Mouse (Mus musculus): ENCODE measurements around the gene Btg4. TPM values are rescaled to one million over a fixed set of nuclear protein-coding genes. Genes with fewer than 3 reads are reported as not detected.

The Btg4 gene
- polyA plus RNA-seq, 1 experiment from 2014 or later, result not detected

DNA sequence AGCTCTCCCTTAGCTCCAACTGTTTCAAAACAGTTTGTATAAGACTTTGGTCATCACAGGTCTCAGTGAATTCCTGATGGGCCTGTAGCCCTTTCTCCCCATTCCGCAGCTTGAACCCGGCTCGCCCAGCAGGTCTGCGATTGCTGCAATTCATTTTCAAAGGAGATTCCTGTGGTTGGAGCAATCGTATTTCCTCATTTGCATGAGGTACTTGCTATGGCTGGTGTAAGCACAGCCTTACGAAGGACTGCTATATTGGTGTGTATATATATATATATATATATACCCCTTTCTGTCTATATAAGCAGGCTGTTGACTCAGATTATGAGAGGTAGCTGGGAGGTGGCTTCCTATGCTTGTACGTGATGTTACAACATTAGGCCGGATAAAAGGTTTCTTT, 28.4 kb upstream of the Btg4 start:
- 66% methylated on average over 8 of the region's 8 CpGs for WGBS
- no peak overlapping the region for H3K4me2 ChIP-seq (ENCODE audit: low read depth, severe bottlenecking)
- ATAC-seq (ENCODE audit: insufficient number of reproducible peaks, low FRiP score, low TSS enrichment, low read depth), result no peak

DNA sequence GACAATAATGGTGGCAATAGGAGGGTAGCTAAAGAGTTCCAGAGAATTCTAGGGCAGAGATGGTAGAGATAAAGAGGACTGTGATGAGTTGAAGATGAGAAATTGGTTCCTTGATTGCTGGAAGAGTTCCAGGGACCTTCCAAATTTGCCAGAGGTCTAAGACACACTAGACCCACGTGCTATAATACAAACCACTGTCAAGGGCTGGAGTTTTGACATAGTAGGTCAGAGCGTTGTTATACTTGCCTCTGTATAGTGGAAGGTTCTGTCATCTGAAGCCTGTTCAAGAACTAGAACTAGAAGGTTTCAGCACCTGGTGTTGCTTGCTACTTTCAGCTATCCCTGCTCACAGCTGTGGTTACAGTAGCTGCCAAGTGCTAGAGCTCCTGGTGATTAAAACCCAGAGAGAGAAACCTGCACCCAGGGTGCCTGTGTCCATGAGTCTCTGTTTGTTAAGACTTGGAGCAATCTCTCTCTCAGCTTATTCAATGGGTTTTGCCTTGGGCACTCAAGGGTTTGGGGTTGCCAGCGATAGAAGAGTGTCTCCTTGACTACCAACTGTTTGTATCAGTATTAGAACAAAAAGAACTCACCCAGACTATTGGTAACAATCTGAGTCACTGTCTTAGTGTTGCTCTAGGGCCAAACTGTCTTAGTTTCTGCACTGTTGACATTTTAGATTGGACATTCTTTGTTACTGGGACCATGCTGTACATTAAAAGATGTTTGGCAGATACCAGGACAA, 27.7 kb upstream of the Btg4 start:
- no peak overlapping the region for H3K9ac ChIP-seq (ENCODE audit: low read length)
- no peak overlapping the region for H3K4me2 ChIP-seq (ENCODE audit: low read depth, severe bottlenecking)
- WGBS, result 91% methylated on average over 3 of the region's 3 CpGs
- H3K9me3 ChIP-seq (ENCODE audit: control insufficient read depth, low read length), result no peaks in the 10 kb centered on the region
- no peak overlapping the region for H3K4me3 ChIP-seq (ENCODE audit: low read depth, low read length)
- no peak overlapping the region for H3K27ac ChIP-seq (replicated peaks; ENCODE audit: low read depth, low read length)
- no peaks in the 10 kb centered on the region for H3K27me3 ChIP-seq (ENCODE audit: control insufficient read depth, insufficient read depth, low read length)
- DNase-seq (ENCODE audit: low spot score) (no peak), ATAC-seq (ENCODE audit: insufficient number of reproducible peaks, low FRiP score, low TSS enrichment, low read depth) (no peak)
- H3K4me1 ChIP-seq (ENCODE audit: control insufficient read depth, insufficient read depth, low read length), result no peaks in the 10 kb centered on the region
- H3K36me3 ChIP-seq (ENCODE audit: control insufficient read depth, insufficient read depth, low read length), result no peaks in the 10 kb centered on the region

More for the DNA sequence above, 28.4 kb upstream of the Btg4 start:
- no peaks in the 10 kb centered on the region for H3K27me3 ChIP-seq (ENCODE audit: control insufficient read depth, insufficient read depth, low read length)
- no peak overlapping the region for H3K9ac ChIP-seq (ENCODE audit: low read length)
- H3K4me1 ChIP-seq (ENCODE audit: control insufficient read depth, insufficient read depth, low read length), result no peaks in the 10 kb centered on the region
- no peak overlapping the region for H3K27ac ChIP-seq (replicated peaks; ENCODE audit: low read depth, low read length)
- H3K9me3 ChIP-seq (ENCODE audit: control insufficient read depth, low read length), result no peaks in the 10 kb centered on the region
- no peak for DNase-seq (ENCODE audit: low spot score)
- no peaks in the 10 kb centered on the region for H3K36me3 ChIP-seq (ENCODE audit: control insufficient read depth, insufficient read depth, low read length)
- H3K4me3 ChIP-seq (ENCODE audit: low read depth, low read length), result no peak overlapping the region

DNA sequence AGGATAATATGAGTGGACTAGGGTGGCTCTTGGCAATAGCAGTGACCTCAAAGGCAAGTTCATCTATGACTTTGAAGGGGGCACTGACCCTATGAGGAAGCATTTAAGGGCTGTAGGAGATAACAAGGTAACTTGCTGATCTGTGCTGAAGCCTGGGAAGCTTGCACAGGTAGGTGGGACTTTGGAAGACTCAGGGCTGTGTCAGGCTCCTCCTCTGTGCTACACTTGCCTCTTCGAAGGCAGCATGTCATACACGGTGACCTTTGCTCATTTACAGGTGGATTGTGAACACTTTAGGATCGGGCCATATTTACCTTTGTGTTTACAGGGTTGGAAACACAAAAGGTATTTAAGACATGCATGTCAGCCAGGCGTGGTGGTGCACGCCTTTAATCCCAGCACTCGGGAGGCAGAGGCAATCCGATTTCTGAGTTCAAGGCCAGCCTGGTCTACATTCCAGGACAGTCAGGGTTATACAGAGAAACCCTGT, 19.2 kb upstream of the Btg4 start:
- H3K4me3 ChIP-seq (ENCODE audit: low read depth, low read length), result no peak overlapping the region
- H3K36me3 ChIP-seq (ENCODE audit: control insufficient read depth, insufficient read depth, low read length), result no peaks in the 10 kb centered on the region
- H3K4me2 ChIP-seq (ENCODE audit: low read depth, severe bottlenecking), result no peak overlapping the region
- H3K9ac ChIP-seq (ENCODE audit: low read length), result no peak overlapping the region
- H3K9me3 ChIP-seq (ENCODE audit: control insufficient read depth, low read length), result no peaks in the 10 kb centered on the region
- no peak for ATAC-seq (ENCODE audit: insufficient number of reproducible peaks, low FRiP score, low TSS enrichment, low read depth)
- WGBS, result 92% methylated on average over 7 of the region's 7 CpGs
- no peak overlapping the region for H3K27ac ChIP-seq (replicated peaks; ENCODE audit: low read depth, low read length)
- no peak for DNase-seq (ENCODE audit: low spot score)
- no peaks in the 10 kb centered on the region for H3K27me3 ChIP-seq (ENCODE audit: control insufficient read depth, insufficient read depth, low read length)
- H3K4me1 ChIP-seq (ENCODE audit: control insufficient read depth, insufficient read depth, low read length), result no peaks in the 10 kb centered on the region

DNA sequence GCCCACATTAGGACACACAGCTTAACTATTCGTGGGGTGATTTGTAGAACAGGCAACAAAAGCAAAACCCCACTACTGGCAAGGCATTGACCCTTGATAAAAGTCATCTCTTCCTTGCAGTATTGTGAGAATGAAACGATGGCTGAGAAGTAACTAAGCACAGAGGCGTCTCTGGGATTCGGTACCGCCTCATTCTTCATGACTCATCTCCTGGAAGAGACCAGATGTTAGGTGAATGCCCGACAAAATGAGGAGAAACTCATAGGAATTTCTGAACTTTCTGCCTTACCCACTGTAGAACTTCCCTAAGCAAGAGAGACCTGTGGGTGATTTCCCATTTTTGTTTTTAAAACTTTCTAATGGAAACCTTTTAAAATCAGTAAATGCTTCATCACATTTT, 18.6 kb upstream of the Btg4 start:
- Histone ChIP-seq H3K9ac (ENCODE audit: low read length) (no peak overlapping the region), H3K4me2 (ENCODE audit: low read depth, severe bottlenecking) (no peak overlapping the region), H3K36me3 (ENCODE audit: control insufficient read depth, insufficient read depth, low read length) (no peaks in the 10 kb centered on the region), H3K4me3 (ENCODE audit: low read depth, low read length) (no peak overlapping the region), H3K27me3 (ENCODE audit: control insufficient read depth, insufficient read depth, low read length) (no peaks in the 10 kb centered on the region), H3K9me3 (ENCODE audit: control insufficient read depth, low read length) (no peaks in the 10 kb centered on the region), H3K4me1 (ENCODE audit: control insufficient read depth, insufficient read depth, low read length) (no peaks in the 10 kb centered on the region), H3K27ac (replicated peaks; ENCODE audit: low read depth, low read length) (no peak overlapping the region)
- WGBS, result 82% methylated on average over 6 of the region's 6 CpGs
- DNase-seq (ENCODE audit: low spot score) (no peak), ATAC-seq (ENCODE audit: insufficient number of reproducible peaks, low FRiP score, low TSS enrichment, low read depth) (no peak)

DNA sequence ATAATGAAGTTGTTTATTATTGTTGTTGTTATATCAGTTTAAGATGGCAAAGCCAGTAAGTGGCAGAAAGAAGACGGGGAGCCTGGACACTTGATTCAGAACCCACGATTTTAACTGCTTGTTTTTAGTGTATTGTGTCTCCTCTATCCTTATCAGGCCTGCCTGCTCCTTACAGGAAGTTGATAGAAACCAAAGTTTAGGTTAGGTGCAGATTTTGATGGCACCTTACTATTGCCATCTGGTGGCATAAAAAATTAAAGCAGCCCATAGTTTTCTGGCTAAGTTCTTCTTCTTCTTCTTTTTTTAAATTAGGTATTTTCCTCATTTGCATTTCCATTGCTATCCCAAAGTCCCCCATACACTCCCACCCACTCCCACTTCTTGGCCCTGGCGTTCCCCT, 8.5 kb upstream of the Btg4 start:
- WGBS, result 68% methylated on average over 3 of the region's 3 CpGs
- no peaks in the 10 kb centered on the region for H3K4me1 ChIP-seq (ENCODE audit: control insufficient read depth, insufficient read depth, low read length)
- H3K27me3 ChIP-seq (ENCODE audit: control insufficient read depth, insufficient read depth, low read length), result no peaks in the 10 kb centered on the region
- H3K9ac ChIP-seq (ENCODE audit: low read length), result no peak overlapping the region
- H3K9me3 ChIP-seq (ENCODE audit: control insufficient read depth, low read length), result no peaks in the 10 kb centered on the region
- H3K4me3 ChIP-seq (ENCODE audit: low read depth, low read length), result no peak overlapping the region
- no peak overlapping the region for H3K4me2 ChIP-seq (ENCODE audit: low read depth, severe bottlenecking)
- no peaks in the 10 kb centered on the region for H3K36me3 ChIP-seq (ENCODE audit: control insufficient read depth, insufficient read depth, low read length)
- DNase-seq (ENCODE audit: low spot score) (no peak), ATAC-seq (ENCODE audit: insufficient number of reproducible peaks, low FRiP score, low TSS enrichment, low read depth) (no peak)
- no peak overlapping the region for H3K27ac ChIP-seq (replicated peaks; ENCODE audit: low read depth, low read length)

DNA sequence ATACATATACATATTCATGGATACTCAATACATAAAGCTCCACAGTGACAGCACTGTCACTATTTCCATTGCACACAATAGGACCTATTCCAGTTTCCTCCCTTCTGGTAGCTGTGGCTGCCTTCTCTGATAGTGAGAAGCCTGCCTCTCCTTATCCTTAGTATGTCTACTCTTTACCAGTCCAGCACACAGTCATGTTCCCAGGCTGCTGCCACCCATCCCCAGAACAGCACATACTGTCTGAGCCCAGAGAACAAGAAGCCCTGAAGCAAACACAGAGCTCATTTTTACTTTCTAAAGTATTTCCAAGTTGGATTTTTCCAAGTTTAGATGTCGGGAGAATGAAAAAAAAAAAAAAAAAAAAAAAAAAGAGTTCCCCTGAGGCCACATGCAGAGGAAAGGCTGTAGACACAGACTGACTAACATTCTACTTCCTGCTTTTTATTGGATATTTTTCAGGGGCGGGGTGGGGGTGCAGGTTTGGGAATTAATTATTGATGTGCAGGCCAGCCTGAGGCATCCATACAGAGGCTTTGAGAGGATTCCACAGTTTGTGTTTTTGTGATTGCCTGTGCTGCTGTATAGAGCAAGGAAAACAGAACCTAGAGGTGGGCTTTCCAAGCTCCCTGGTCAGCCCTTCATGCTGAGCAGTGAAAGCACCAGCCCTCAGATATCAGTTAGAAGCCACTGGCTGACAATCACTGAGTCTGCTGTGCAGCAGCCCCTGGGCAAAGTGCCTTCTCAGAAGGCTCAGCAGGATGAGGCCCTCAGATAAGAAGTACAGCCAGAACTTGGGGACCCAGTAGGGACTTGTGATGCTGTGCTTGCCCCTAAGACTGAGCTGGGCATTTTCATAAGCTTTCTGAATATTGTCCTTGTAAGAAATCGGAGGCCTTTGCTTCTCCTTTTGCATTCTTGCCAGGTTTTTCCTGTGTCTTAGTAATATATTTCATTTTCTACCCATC, 4.1 kb upstream of the Btg4 start:
- Histone ChIP-seq H3K27ac (replicated peaks; ENCODE audit: low read depth, low read length) (no peak overlapping the region), H3K4me3 (ENCODE audit: low read depth, low read length) (no peak overlapping the region), H3K9me3 (ENCODE audit: control insufficient read depth, low read length) (no peaks in the 10 kb centered on the region), H3K27me3 (ENCODE audit: control insufficient read depth, insufficient read depth, low read length) (no peaks in the 10 kb centered on the region), H3K9ac (ENCODE audit: low read length) (no peak overlapping the region), H3K4me2 (ENCODE audit: low read depth, severe bottlenecking) (no peak overlapping the region), H3K4me1 (ENCODE audit: control insufficient read depth, insufficient read depth, low read length) (no peaks in the 10 kb centered on the region), H3K36me3 (ENCODE audit: control insufficient read depth, insufficient read depth, low read length) (no peaks in the 10 kb centered on the region)
- WGBS, result 55% methylated on average over 3 of the region's 3 CpGs
- DNase-seq (ENCODE audit: low spot score) (no peak), ATAC-seq (ENCODE audit: insufficient number of reproducible peaks, low FRiP score, low TSS enrichment, low read depth) (no peak)

DNA sequence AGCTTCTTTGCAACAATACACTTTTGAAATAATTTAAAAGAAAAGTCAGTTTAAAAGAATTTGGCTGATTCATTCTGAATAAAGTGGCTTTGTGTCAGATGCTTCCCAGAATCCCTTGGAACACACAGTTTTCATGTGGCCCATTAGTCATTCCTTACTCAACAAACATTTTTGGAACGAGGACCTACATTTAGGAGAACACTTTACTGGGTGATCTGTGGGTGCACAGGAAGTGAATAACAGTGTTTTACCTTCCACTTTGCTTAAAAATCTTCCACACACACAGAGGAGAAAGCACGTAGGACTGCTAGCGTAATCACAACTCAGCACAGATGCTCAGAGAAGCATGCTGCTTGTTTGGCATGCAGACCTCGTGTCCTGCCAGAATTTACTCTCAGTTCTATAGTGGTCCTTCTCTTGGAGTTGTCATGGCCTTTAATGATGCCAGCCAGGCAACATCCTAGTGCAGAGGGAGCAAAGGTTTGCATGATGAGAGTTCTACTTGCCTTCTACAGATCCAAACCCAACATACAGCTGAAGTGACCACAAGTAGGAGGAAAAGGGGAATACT, 1.7 kb upstream of the Btg4 start:
- H3K27ac ChIP-seq (replicated peaks; ENCODE audit: low read depth, low read length), result no peak overlapping the region
- ATAC-seq (ENCODE audit: insufficient number of reproducible peaks, low FRiP score, low TSS enrichment, low read depth) (no peak), DNase-seq (ENCODE audit: low spot score) (no peak)
- H3K36me3 ChIP-seq (ENCODE audit: control insufficient read depth, insufficient read depth, low read length), result no peaks in the 10 kb centered on the region
- whole genome bisulfite sequencing, result 82% methylated on average over 4 of the region's 4 CpGs
- H3K4me3 ChIP-seq (ENCODE audit: low read depth, low read length), result no peak overlapping the region
- H3K27me3 ChIP-seq (ENCODE audit: control insufficient read depth, insufficient read depth, low read length), result no peaks in the 10 kb centered on the region
- H3K4me1 ChIP-seq (ENCODE audit: control insufficient read depth, insufficient read depth, low read length), result no peaks in the 10 kb centered on the region
- H3K9ac ChIP-seq (ENCODE audit: low read length), result no peak overlapping the region
- H3K9me3 ChIP-seq (ENCODE audit: control insufficient read depth, low read length), result no peaks in the 10 kb centered on the region
- H3K4me2 ChIP-seq (ENCODE audit: low read depth, severe bottlenecking), result no peak overlapping the region

DNA sequence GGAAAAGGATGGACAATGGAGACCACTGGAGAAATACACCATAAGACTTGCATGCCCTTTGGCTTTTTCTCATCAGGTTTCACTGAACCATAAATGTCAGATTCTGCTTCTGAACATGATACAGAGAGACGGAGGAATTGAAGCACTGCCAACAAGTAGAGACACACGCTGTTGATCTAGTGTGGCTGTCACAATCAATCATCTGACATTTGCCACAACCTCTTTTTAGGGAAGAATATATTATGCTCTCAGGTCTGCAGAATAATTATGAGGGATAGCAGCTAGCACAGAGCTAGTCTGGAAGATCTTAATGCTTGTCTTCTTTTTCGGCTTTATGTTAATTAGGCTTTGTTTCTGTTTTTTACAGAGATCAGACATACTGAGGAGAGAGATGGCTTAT, 7.5 kb downstream of the Btg4 start:
- Histone ChIP-seq H3K9me3 (ENCODE audit: control insufficient read depth, low read length) (no peaks in the 10 kb centered on the region), H3K27me3 (ENCODE audit: control insufficient read depth, insufficient read depth, low read length) (no peaks in the 10 kb centered on the region), H3K4me1 (ENCODE audit: control insufficient read depth, insufficient read depth, low read length) (no peaks in the 10 kb centered on the region), H3K9ac (ENCODE audit: low read length) (no peak overlapping the region), H3K27ac (replicated peaks; ENCODE audit: low read depth, low read length) (no peak overlapping the region), H3K4me2 (ENCODE audit: low read depth, severe bottlenecking) (no peak overlapping the region), H3K36me3 (ENCODE audit: control insufficient read depth, insufficient read depth, low read length) (no peaks in the 10 kb centered on the region), H3K4me3 (ENCODE audit: low read depth, low read length) (no peak overlapping the region)
- DNase-seq (ENCODE audit: low spot score) (no peak), ATAC-seq (ENCODE audit: insufficient number of reproducible peaks, low FRiP score, low TSS enrichment, low read depth) (no peak)
- 55% methylated on average over 3 of the region's 3 CpGs for WGBS
